Mouse (Mus musculus) adrenal gland, postnatal 36 days (tissue): ENCODE results near the gene Phyh. TPM values are rescaled to one million over a fixed set of nuclear protein-coding genes. Genes with fewer than 3 reads are reported as not detected.

ENCODE experiments used
- total RNA-seq, 2 experiments: library from RNA; stranded (reverse); gene quantifications; 2 replicates each; pipeline ENCODE4 v1.2.3; 2021

The Phyh gene
- total RNA-seq, 2 experiments from 2014 or later = 213 to 352 TPM

Other genes with a start within 250 kb of the Phyh start
- 10 to 100 TPM; 19.0 to 20.0 TPM for gene Bend7, start 201.2 kb upstream of the Phyh start, total RNA-seq
- 10 to 100 TPM; 47.1 to 52.5 TPM for gene Sephs1, start 37.5 kb upstream of the Phyh start, total RNA-seq
- not detected for gene Ucma, start 57.1 kb downstream of the Phyh start, total RNA-seq
- 10 to 100 TPM in 1 of 2 experiments, 1 to 10 TPM in 1; 4.9 to 10.9 TPM for gene Mcm10, start 93.8 kb downstream of the Phyh start, total RNA-seq
- 100 to 1,000 TPM in 1 of 2 experiments, 10 to 100 TPM in 1; 60.7 to 162 TPM for gene Optn, start 145.0 kb downstream of the Phyh start, total RNA-seq
- 10 to 100 TPM in 1 of 2 experiments, 1 to 10 TPM in 1; 9.2 to 11.3 TPM for gene Ccdc3, start 218.8 kb downstream of the Phyh start, total RNA-seq